Mouse (Mus musculus) embryo, embryonic 11 days (tissue): ENCODE measurements around the gene Acss2.
A peak's percentile ranks its signal among the peaks of the same experiment; 100 is the strongest.

ENCODE experiments used
- DNase-seq: peaks from one replicate; pipeline ENCODE4 v3.0.0-alpha.2; 2015

Acss2 gene

DNA sequence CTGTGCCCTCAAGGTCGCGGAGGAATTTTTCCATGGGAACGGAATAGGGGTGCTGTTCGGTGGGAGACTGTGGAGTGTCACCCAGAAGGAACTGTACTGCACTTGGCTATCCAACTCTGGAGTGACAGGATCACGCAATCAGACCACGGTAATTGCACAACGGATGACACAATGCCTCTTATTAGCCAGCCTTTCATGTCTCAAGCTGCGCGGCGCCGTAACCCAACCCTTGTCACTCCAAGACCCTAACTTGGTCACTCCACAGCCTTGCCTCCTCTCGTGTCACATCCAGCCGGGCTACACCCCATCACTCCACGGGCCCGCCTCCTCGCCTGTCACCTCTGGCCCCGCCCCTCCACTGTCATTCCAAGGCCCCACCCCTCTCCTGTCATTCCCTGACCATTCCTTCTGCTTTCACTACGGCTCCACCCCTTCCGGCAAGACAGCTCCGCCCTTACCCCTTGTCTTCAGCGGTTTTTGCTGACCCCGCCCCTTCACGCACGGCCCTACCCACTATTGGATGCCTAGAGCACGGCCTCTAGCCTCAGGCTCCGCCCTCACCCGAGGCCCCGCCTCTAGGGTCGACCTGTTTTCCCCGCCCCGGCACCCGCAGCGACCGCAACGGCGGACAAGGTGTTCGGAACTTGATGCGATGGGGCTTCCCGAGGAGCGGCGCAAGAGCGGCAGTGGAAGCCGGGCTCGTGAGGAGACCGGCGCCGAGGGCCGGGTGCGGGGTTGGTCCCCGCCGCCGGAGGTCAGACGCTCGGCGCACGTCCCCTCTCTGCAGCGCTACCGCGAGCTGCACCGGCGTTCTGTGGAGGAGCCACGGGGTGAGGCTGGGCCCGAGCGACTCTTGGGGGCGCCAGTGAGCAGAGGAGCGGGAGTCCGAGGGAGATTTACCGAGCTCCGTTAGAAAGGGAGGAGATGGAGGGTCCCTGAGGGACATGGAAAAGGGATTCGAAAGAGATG is at the start of gene Acss2, which contains the start of gene Ggt7:
Gene Acss2 (plus strand): TSS at position 494 of the 969 bp plus-strand sequence.
Gene Ggt7 (minus strand): TSS at position 783 of the 969 bp plus-strand sequence.
- peak; percentile 98 for DNase-seq

- peak; percentile 68 for DNase-seq
Observed at GRCm38 (mm10) chr2:155472671-155473569, 44.8 kb upstream of the Acss2 start.

GRCm38 (mm10) chr2:155473570-155474088 is 44.1 kb upstream of the Acss2 start, which contains the start of gene Ncoa6:
Gene Ncoa6 (minus strand): TSS chr2:155473894.
- DNase-seq, result peak; percentile 93

- peak; percentile 87 for DNase-seq
Observed at GRCm38 (mm10) chr2:155482021-155482420, 35.7 kb upstream of the Acss2 start.

GRCm38 (mm10) chr2:155490998-155491397 is 26.8 kb upstream of the Acss2 start:
- no peak for DNase-seq

- DNase-seq, result no peak
Observed at GRCm38 (mm10) chr2:155502596-155502995, 15.2 kb upstream of the Acss2 start.

GRCm38 (mm10) chr2:155504440-155505355 is 13.1 kb upstream of the Acss2 start:
- no peak for DNase-seq

GRCm38 (mm10) chr2:155505811-155506210 is 11.9 kb upstream of the Acss2 start:
- DNase-seq, result no peak

DNA sequence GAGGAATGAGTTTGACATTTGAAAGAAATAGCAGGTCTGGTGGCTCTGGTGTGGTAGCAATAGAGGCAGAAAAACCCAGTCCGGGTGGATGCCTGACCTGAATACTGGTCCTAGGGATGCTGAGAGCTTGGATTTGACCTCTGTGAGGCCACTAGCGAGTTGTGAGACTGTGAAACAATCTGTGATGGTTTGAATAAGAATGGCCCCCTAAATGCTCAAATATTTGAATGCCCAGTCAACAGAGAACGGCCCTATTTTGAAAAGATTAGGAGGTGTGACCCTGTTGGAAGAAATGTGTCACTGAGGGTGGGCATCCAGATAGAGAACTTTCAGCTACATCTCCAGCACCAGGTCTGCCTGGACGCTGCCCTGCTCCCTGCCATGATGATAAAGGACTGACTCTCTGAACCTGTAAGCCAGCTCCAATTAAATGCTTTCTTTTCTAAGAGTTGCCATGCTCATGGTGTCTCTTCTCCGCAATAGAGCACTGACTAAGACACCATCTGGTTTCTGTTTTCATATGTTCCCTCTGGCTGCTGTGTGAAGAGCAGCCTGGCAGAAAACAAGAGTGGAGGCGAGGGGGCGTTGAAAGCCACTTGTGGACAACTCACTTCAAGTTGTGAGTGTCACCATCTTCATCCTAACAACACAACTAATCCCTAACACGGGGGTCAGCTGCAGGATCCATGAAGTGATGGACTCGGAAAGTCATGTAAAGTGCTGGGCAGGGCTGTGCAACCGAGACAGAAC is 9.9 kb upstream of the Acss2 start:
- DNase-seq, result no peak

GRCm38 (mm10) chr2:155512479-155512878 is 5.3 kb upstream of the Acss2 start:
- peak; percentile 62 for DNase-seq

GRCm38 (mm10) chr2:155513543-155513942 is 4.2 kb upstream of the Acss2 start:
- no peak for DNase-seq

DNA sequence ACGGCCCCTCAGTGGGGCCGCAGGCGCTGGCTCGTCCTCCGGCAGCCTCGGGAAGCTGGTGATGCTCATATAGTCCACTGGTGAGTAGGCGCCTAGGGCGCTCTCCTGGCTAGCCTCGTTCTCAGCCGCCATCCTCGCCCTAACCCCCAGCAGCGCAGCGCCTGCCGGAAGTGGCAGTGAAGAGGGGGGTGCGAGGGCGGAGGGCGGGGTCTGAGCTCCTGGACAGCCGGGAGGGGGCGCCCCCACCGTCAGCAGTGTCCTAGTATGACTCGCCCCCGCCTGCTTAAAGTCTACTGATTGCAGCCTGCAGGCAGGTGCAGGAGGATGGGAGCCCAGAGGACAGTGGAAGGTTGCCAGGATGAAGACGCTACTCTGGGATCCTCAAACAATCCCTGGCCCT is 3.1 kb upstream of the Acss2 start:
- DNase-seq, result peak; percentile 69

DNA sequence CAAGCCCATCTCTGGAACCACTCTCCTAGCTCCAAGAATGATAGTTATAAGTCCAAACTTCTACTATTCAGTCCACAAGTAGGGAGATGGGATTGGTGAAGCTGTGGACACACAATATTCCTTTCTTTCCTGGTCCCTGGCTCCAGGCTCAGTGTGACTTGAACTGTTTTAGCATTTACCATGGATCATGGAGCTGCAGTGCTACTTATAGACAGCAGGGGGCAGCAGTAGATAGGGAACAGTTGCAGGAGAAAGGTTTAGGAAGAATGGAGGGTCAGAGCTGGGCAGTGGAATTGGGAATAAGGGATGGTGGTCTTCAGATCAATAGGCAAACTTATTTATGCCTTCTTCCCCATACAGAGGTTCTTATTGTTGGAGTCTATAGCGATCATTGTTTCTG is 1.8 kb upstream of the Acss2 start:
- peak; percentile 76 for DNase-seq

DNA sequence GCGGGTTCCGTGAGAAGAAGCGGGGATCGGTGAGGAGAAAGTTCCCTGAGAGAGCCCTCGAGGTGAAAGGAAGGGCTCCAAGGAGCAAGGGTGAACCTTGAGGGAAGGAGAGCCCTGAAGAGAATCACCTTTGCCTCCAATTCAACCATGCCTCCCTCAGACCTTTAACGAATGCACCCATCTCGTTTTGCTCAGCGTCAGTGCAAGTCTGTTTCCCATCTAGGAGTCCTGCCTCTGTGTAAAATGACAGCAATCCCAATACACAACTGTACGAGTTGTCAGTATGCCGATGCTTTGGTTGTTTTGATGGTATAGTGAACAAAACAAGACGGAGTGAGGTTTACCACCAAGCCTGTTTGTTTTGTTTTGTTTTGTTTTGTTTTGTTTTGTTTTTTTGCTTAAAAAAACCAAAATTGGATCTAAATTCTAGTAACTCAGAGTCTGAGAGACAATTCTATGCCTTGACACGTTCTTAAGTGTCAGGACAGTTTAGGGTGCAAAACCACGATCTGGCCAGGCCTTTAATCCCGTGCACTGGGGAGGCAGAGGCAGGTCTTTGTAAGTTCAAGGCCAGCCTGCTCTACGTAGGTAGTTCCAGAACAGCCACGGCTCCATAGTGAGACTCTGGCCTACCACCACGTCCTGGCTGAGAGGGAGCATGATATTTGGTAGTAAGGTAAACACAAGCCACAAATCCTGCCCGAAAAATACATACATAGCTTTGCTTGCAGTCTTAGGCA is 953 bp downstream of the Acss2 start:
- DNase-seq, result no peak

DNA sequence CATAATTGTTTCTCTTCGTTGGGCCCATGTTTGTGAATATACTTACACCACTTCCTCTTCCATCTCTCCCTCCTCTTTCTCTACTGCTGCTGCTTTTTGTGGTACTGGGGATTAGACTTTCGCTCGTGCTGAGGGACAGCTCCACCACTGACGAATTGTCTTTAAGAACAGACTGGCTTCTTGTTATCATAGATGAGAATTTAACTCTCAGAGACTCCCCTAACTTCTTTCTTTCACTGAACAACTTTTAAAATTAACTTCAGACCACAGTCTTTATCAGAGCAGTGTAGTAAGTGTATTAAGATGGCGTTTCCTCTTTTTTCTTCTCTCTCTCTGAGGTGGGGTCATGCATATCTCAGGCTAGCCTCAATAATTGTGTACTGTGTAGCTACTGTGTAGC is 6.0 kb downstream of the Acss2 start:
- no peak for DNase-seq

- DNase-seq, result no peak
Observed at GRCm38 (mm10) chr2:155524378-155524777, 6.6 kb downstream of the Acss2 start.

GRCm38 (mm10) chr2:155527367-155527766 is 9.6 kb downstream of the Acss2 start:
- no peak for DNase-seq

GRCm38 (mm10) chr2:155536292-155536691 is 18.5 kb downstream of the Acss2 start:
- no peak for DNase-seq

DNA sequence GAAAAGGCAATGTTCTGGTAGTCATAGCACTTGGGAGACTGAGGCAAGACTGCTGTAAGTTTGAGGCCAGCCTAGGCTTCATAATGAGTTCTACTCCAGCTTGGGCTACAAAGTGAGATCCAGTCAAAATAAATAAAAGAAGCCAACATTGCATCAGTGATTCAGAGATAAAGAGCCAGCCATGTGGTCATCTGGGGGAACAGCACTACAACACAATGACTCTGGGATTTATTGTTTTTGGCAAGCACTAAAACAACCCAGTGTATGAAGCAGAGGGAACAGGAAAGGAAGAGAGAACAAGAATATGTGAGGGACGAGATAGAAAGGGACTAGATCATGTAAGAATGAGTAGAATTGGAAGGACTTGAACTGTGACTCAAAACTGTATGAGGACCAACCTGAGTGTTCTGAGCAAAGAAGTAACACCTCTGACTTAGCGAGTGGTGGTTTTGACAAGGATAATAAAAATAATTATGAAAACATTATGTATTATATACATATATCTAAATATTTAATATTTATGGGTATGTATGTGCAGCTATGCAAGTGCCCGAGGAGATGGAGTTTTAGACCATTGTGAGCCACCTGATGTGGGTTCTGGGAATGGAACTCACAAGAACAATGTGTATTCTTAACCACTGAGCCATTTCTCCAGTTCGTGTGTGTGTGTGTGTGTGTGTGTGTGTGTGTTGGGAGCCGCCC is 20.2 kb downstream of the Acss2 start:
- no peak for DNase-seq
